Mouse (Mus musculus): ENCODE data around the gene Lce3c. TPM values are rescaled to one million over a fixed set of nuclear protein-coding genes. Genes with fewer than 3 reads are reported as not detected.

The Lce3c gene
- polyA plus RNA-seq, 1 experiment from 2014 or later = not detected

DNA sequence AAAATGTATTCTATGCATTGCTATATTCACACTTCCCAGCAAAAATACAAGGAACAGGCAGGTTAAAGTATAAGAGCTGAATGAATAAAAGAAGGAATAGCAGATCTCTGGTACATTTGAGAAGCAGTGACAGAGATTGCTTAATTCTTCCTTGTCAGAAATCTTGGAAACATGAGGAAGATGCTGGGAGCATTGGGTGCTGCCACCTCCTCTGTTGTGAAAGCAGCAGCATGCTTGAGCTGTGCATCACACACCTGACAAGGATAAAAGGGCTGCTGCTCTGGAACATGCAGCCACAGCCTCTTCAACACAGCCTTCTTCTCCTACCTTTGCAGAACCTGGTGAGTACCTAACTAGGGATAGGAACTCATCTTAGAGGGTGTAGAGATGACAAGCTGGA, 47.6 kb downstream of the Lce3c start, which contains the start of gene Lce3f:
Lce3f (plus strand) TSS at position 301 of the 400 bp plus-strand sequence.
- Histone ChIP-seq H3K9ac (no peak within 1 kb of the TSS), H3K27me3 (no peaks in the 10 kb centered on the region)

More for the DNA sequence above, 47.6 kb downstream of the Lce3c start, which contains the start of gene Lce3f:
- ATAC-seq (ENCODE audit: insufficient read depth) = no peak
- Histone ChIP-seq H3K36me3 (replicated peaks) (no peaks in the 10 kb centered on the region), H3K27ac (replicated peaks) (no peak within 1 kb of the TSS), H3K4me2 (no peak within 1 kb of the TSS), H3K9me3 (replicated peaks) (no peaks in the 10 kb centered on the region), H3K4me3 (replicated peaks) (no peak within 1 kb of the TSS), H3K4me1 (replicated peaks) (no peaks in the 10 kb centered on the region)

Other genes with a start within 250 kb of the Lce3c start
- gene Lce1e, start 235.4 kb upstream of the Lce3c start, polyA plus RNA-seq (2015; fragmentation: Nextera tagmentation; extraction: Ambion mirVana) = not detected in 2 replicates
- not detected in 2 replicates for gene Lce1f, start 224.1 kb upstream of the Lce3c start, polyA plus RNA-seq (2015; fragmentation: Nextera tagmentation; extraction: Ambion mirVana)
- gene Gm38119, start 205.4 kb upstream of the Lce3c start, polyA plus RNA-seq (2015; fragmentation: Nextera tagmentation; extraction: Ambion mirVana) = not detected in 2 replicates
- not detected in 2 replicates for gene Lce1g, start 192.1 kb upstream of the Lce3c start, polyA plus RNA-seq (2015; fragmentation: Nextera tagmentation; extraction: Ambion mirVana)
- not detected in 2 replicates for gene Lce1h, start 179.4 kb upstream of the Lce3c start, polyA plus RNA-seq (2015; fragmentation: Nextera tagmentation; extraction: Ambion mirVana)
- gene Lce1i, start 165.6 kb upstream of the Lce3c start, polyA plus RNA-seq (2015; fragmentation: Nextera tagmentation; extraction: Ambion mirVana) = not detected in 2 replicates
- gene Lce1j, start 154.0 kb upstream of the Lce3c start, polyA plus RNA-seq (2015; fragmentation: Nextera tagmentation; extraction: Ambion mirVana) = not detected in 2 replicates
- not detected in 2 replicates for gene Lce1k, start 136.6 kb upstream of the Lce3c start, polyA plus RNA-seq (2015; fragmentation: Nextera tagmentation; extraction: Ambion mirVana)
- gene Kprp, start 117.2 kb upstream of the Lce3c start, polyA plus RNA-seq (2015; fragmentation: Nextera tagmentation; extraction: Ambion mirVana) = not detected in 2 replicates
- gene Lce1l, start 93.2 kb upstream of the Lce3c start, polyA plus RNA-seq (2015; fragmentation: Nextera tagmentation; extraction: Ambion mirVana) = not detected in 2 replicates
- gene 2310050C09Rik, start 74.3 kb upstream of the Lce3c start, polyA plus RNA-seq (2015; fragmentation: Nextera tagmentation; extraction: Ambion mirVana) = not detected in 2 replicates
- not detected in 2 replicates for gene Lce3a, start 18.3 kb upstream of the Lce3c start, polyA plus RNA-seq (2015; fragmentation: Nextera tagmentation; extraction: Ambion mirVana)
- not detected in 2 replicates for gene Lce3b, start 11.5 kb upstream of the Lce3c start, polyA plus RNA-seq (2015; fragmentation: Nextera tagmentation; extraction: Ambion mirVana)
- gene Lce3d, start 12.9 kb downstream of the Lce3c start, polyA plus RNA-seq (2015; fragmentation: Nextera tagmentation; extraction: Ambion mirVana) = not detected in 2 replicates
- not detected in 2 replicates for gene Lce3e, start 22.6 kb downstream of the Lce3c start, polyA plus RNA-seq (2015; fragmentation: Nextera tagmentation; extraction: Ambion mirVana)
- not detected in 2 replicates for gene Lce3f, start 47.7 kb downstream of the Lce3c start, polyA plus RNA-seq (2015; fragmentation: Nextera tagmentation; extraction: Ambion mirVana)
- gene Crct1, start 71.2 kb downstream of the Lce3c start, polyA plus RNA-seq (2015; fragmentation: Nextera tagmentation; extraction: Ambion mirVana) = not detected in 2 replicates
- not detected in 2 replicates for gene Lce1m, start 74.6 kb downstream of the Lce3c start, polyA plus RNA-seq (2015; fragmentation: Nextera tagmentation; extraction: Ambion mirVana)
- not detected in 2 replicates for gene Gm4858, start 124.3 kb downstream of the Lce3c start, polyA plus RNA-seq (2015; fragmentation: Nextera tagmentation; extraction: Ambion mirVana)
- not detected in 2 replicates for gene Crnn, start 200.3 kb downstream of the Lce3c start, polyA plus RNA-seq (2015; fragmentation: Nextera tagmentation; extraction: Ambion mirVana)